In the genomic region with DNA sequence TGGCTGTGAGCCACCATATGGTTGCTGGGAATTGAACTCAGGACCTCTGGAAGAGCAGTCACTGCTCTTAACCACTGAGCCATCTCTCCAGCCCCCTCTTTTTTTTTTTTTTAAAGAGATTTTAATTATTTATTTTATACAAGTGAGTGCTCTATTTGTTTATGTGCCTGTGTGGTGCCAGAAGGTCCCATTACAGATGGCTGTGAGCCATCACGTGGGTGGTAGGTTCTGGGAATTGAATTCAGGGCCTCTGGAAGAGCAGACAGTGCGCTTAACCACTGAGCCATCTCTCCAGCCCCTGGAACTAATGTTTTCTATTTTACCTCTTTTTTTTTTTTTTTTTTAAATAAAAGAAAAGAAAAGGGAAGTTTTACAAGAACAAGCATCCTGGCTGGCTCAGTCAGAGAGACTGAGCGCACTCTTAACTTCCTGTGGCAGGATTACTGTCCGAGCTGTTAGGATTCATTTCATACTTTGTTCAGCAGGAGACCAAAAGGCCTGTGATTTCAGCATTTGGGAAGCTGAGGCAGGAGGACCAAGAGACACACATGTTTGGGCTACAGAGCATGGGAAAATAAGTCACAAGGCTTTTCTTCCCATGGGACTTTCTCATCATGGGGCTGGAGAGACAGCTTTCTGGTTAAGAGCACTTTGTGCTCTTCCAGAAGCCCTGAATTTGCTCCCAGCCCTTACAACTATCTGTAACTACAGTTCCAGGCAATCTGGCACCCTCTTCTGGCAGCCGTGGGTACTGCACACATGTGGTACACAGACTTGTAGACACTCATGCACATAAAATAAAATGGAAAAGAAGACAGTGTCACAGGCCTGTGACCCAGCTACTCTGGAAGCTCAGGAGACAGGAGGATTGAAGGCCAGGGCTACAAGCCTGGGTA, we compare ENCODE assay signal across 9 mouse cellular contexts. TPM values are rescaled to one million over a fixed set of nuclear protein-coding genes. Genes with fewer than 3 reads are reported as not detected.
DNase-seq lines count a peak whose midpoint lies in the region; ATAC-seq and TF ChIP-seq lines count a peak whose summit lies in the region.
"Had no signal": no experiment of that assay in that cellular context is flagged by ENCODE, and none has a peak within 500 bp of the region (broad histone marks: within the 10 kb centered on the region; RNA-seq: fewer than 3 reads in every experiment).

No protein-coding gene starts in this region.

- H3K4me2 ChIP-seq in kidney, embryonic 15.5 days = no peak overlapping the region
- H3K4me2 ChIP-seq in liver, embryonic 14.5 days (ENCODE audit: low read depth) = no peak overlapping the region

- TF ChIP-seq CTCF in E14TG2a.4 (conservative IDR thresholded peaks at IDR 0.05; ENCODE audit: low read length) = peak; percentile 95
- TF ChIP-seq CTCF in liver, embryonic 14.5 days (IDR thresholded peaks at IDR 0.05; ENCODE audit: low read depth) = peak; percentile 77

- H3K9me3 ChIP-seq in kidney, embryonic 15.5 days (replicated peaks) = no peaks in the 10 kb centered on the region; the same call in 1 of the 2 replicates
- H3K9me3 ChIP-seq in E14TG2a.4 (ENCODE audit: low read length) = no peaks in the 10 kb centered on the region
- H3K9me3 ChIP-seq in liver, embryonic 14.5 days (ENCODE audit: control insufficient read depth, low read length) = peaks cover 4% of the 10 kb centered on the region
- H3K9me3 ChIP-seq in forebrain, embryonic 10.5 days = peaks cover 5% of the 10 kb centered on the region; the same call in 1 of the 2 replicates

- no peak overlapping the region for H3K4me3 ChIP-seq in kidney, embryonic 15.5 days (replicated peaks)
- H3K4me3 ChIP-seq in E14TG2a.4 (replicated peaks; ENCODE audit: low read length) = 0 out of 2 replicates have a peak overlapping the region, but pooled peaks have one; percentile 10
- no peak overlapping the region for H3K4me3 ChIP-seq in liver, embryonic 14.5 days (ENCODE audit: insufficient read depth in 1 of 2, low read depth in 2 of 2, low read length in 2 of 2)
- H3K4me3 ChIP-seq in forebrain, embryonic 10.5 days = no peak overlapping the region

- no peak for ATAC-seq in kidney, embryonic 15.5 days (replicated peaks; ENCODE audit: low FRiP score)
- no peak for ATAC-seq in liver, embryonic 14.5 days (ENCODE audit: insufficient read depth)

- H3K9ac ChIP-seq in kidney, embryonic 15.5 days = no peak overlapping the region
- no peak overlapping the region for H3K9ac ChIP-seq in liver, embryonic 14.5 days (replicated peaks)

- H3K36me3 ChIP-seq in kidney, embryonic 15.5 days = no peaks in the 10 kb centered on the region
- H3K36me3 ChIP-seq in E14TG2a.4 (ENCODE audit: insufficient read depth, low read length) = no peaks in the 10 kb centered on the region
- no peaks in the 10 kb centered on the region for H3K36me3 ChIP-seq in liver, embryonic 14.5 days (replicated peaks; ENCODE audit: control insufficient read depth, insufficient read depth, low read depth)
- H3K36me3 ChIP-seq in forebrain, embryonic 10.5 days (replicated peaks) = no peaks in the 10 kb centered on the region

- no peak overlapping the region for H3K27ac ChIP-seq in kidney, embryonic 15.5 days
- no peak overlapping the region for H3K27ac ChIP-seq in liver, embryonic 14.5 days
- H3K27ac ChIP-seq in forebrain, embryonic 10.5 days = no peak overlapping the region

- 89% methylated on average over 5 of the region's 5 CpGs for WGBS in kidney, embryonic 15.5 days
- 71% methylated on average over 5 of the region's 5 CpGs for WGBS in liver, embryonic 14.5 days (ENCODE audit: insufficient replicate concordance)
- WGBS in forebrain, embryonic 10.5 days = 93% methylated on average over 5 of the region's 5 CpGs

- H3K27me3 ChIP-seq in kidney, embryonic 15.5 days = no peaks in the 10 kb centered on the region
- no peaks in the 10 kb centered on the region for H3K27me3 ChIP-seq in E14TG2a.4 (ENCODE audit: insufficient read depth, low read length)
- H3K27me3 ChIP-seq in liver, embryonic 14.5 days (ENCODE audit: control insufficient read depth, insufficient read depth, low read length) = no peaks in the 10 kb centered on the region
- no peaks in the 10 kb centered on the region for H3K27me3 ChIP-seq in forebrain, embryonic 10.5 days (ENCODE audit: poor library complexity, severe bottlenecking)

- TF ChIP-seq EP300 in liver, embryonic 14.5 days (IDR thresholded peaks at IDR 0.05; ENCODE audit: low read depth) = no peak

- peaks cover 41% of the 10 kb centered on the region for H3K4me1 ChIP-seq in kidney, embryonic 15.5 days
- peaks cover 41% of the 10 kb centered on the region for H3K4me1 ChIP-seq in E14TG2a.4 (replicated peaks; ENCODE audit: low read depth, low read length)
- H3K4me1 ChIP-seq in liver, embryonic 14.5 days (replicated peaks; ENCODE audit: control insufficient read depth in 2 of 2, insufficient read depth in 2 of 2, low read length in 1 of 2) = peaks cover 13 to 33% of the 10 kb centered on the region in 2 experiments
- H3K4me1 ChIP-seq in forebrain, embryonic 10.5 days = peaks cover 26% of the 10 kb centered on the region

- DNase-seq in adrenal gland, postnatal 14 days = peak; percentile 59
- no peak for DNase-seq in adrenal gland, postnatal 4 days (ENCODE audit: low spot score in 2 of 2)
- DNase-seq in kidney, postnatal 25 days = peak; percentile 55 to 59
- peak in 1 of 3 experiments; percentile 46 for DNase-seq in liver, embryonic 14.5 days (ENCODE audit: low read depth in 3 of 3, low spot score in 3 of 3)
- no peak for DNase-seq in frontal cortex, postnatal 36 days (ENCODE audit: low spot score in 2 of 2)
- DNase-seq in forebrain, embryonic 10.5 days (ENCODE audit: extremely low spot score, low spot score) = no peak
- DNase-seq: cerebellum, adult 9-10 months had no signal

RNA-seq across cellular contexts. Expression of a gene that starts 9.7 kb away (rescaled TPM):
- 121 and 127 TPM in 2 replicates for total RNA-seq in adrenal gland, postnatal 14 days (2021)
- 100 to 1,000 TPM; 126 to 136 TPM for total RNA-seq in adrenal gland, postnatal 4 days (2021)
- 82.1 and 101 TPM in 2 replicates for polyA plus RNA-seq in kidney, embryonic 15.5 days (2015; fragmentation: Nextera tagmentation; extraction: Ambion mirVana)
- 46.2 and 57.4 TPM in 2 replicates for polyA plus RNA-seq in liver, embryonic 14.5 days (2012; rRNA removed)
- polyA plus RNA-seq in liver, embryonic 14.5 days (2014; fragmentation: Nextera tagmentation; extraction: Ambion mirVana) = 74.5 and 87.6 TPM in 2 replicates
- 71.0 and 73.6 TPM in 2 replicates for polyA plus RNA-seq in forebrain, embryonic 10.5 days (2016; fragmentation: Nextera tagmentation; extraction: Ambion mirVana)

RNA-seq across cellular contexts. Expression of a gene that starts 18.7 kb away (rescaled TPM):
- 0.74 and 4.0 TPM in 2 replicates for total RNA-seq in adrenal gland, postnatal 14 days (2021)
- 1 to 10 TPM; 1.1 to 2.4 TPM for total RNA-seq in adrenal gland, postnatal 4 days (2021)
- polyA plus RNA-seq in kidney, embryonic 15.5 days (2015; fragmentation: Nextera tagmentation; extraction: Ambion mirVana) = 1.3 and 1.5 TPM in 2 replicates
- 18.7 and 19.6 TPM in 2 replicates for polyA plus RNA-seq in liver, embryonic 14.5 days (2012; rRNA removed)
- polyA plus RNA-seq in liver, embryonic 14.5 days (2014; fragmentation: Nextera tagmentation; extraction: Ambion mirVana) = 14.9 and 16.8 TPM in 2 replicates
- polyA plus RNA-seq in forebrain, embryonic 10.5 days (2016; fragmentation: Nextera tagmentation; extraction: Ambion mirVana) = 3.7 and 3.8 TPM in 2 replicates

RNA-seq across cellular contexts. Expression of a gene that starts 30.5 kb away (rescaled TPM):
- 19.9 and 23.6 TPM in 2 replicates for total RNA-seq in adrenal gland, postnatal 14 days (2021)
- 10 to 100 TPM; 21.3 to 23.9 TPM for total RNA-seq in adrenal gland, postnatal 4 days (2021)
- polyA plus RNA-seq in kidney, embryonic 15.5 days (2015; fragmentation: Nextera tagmentation; extraction: Ambion mirVana) = 21.4 and 24.6 TPM in 2 replicates
- 1.8 and 2.0 TPM in 2 replicates for polyA plus RNA-seq in liver, embryonic 14.5 days (2012; rRNA removed)
- 2.2 and 3.2 TPM in 2 replicates for polyA plus RNA-seq in liver, embryonic 14.5 days (2014; fragmentation: Nextera tagmentation; extraction: Ambion mirVana)
- 2.1 and 2.4 TPM in 2 replicates for polyA plus RNA-seq in forebrain, embryonic 10.5 days (2016; fragmentation: Nextera tagmentation; extraction: Ambion mirVana)

RNA-seq across cellular contexts. Expression of a gene that starts 34.5 kb away (rescaled TPM):
- 8.6 and 10.2 TPM in 2 replicates for total RNA-seq in adrenal gland, postnatal 14 days (2021)
- total RNA-seq in adrenal gland, postnatal 4 days (2021) = 1 to 10 TPM; 8.2 to 8.5 TPM
- polyA plus RNA-seq in kidney, embryonic 15.5 days (2015; fragmentation: Nextera tagmentation; extraction: Ambion mirVana) = 4.5 and 5.4 TPM in 2 replicates
- polyA plus RNA-seq in liver, embryonic 14.5 days (2012; rRNA removed) = 1.4 and 1.5 TPM in 2 replicates
- 0.83 and 0.97 TPM in 2 replicates for polyA plus RNA-seq in liver, embryonic 14.5 days (2014; fragmentation: Nextera tagmentation; extraction: Ambion mirVana)
- 1.7 TPM in 2 replicates for polyA plus RNA-seq in forebrain, embryonic 10.5 days (2016; fragmentation: Nextera tagmentation; extraction: Ambion mirVana)

RNA-seq across cellular contexts. Expression of a gene that starts 42.2 kb away (rescaled TPM):
- 90.7 and 95.0 TPM in 2 replicates for total RNA-seq in adrenal gland, postnatal 14 days (2021)
- total RNA-seq in adrenal gland, postnatal 4 days (2021) = 10 to 100 TPM; 75.4 to 81.6 TPM
- 102 and 112 TPM in 2 replicates for polyA plus RNA-seq in kidney, embryonic 15.5 days (2015; fragmentation: Nextera tagmentation; extraction: Ambion mirVana)
- polyA plus RNA-seq in liver, embryonic 14.5 days (2012; rRNA removed) = 17.5 and 24.8 TPM in 2 replicates
- 39.5 and 49.2 TPM in 2 replicates for polyA plus RNA-seq in liver, embryonic 14.5 days (2014; fragmentation: Nextera tagmentation; extraction: Ambion mirVana)
- 112 and 114 TPM in 2 replicates for polyA plus RNA-seq in forebrain, embryonic 10.5 days (2016; fragmentation: Nextera tagmentation; extraction: Ambion mirVana)

Comparison
In these comparisons a context has a peak if more than half of its experiments do, and no peak if none do; other contexts are left out.
1. DNase-seq: peak in adrenal gland, postnatal 14 days (single experiment) and kidney, postnatal 25 days (2 of 2); none in adrenal gland, postnatal 4 days (0 of 2), frontal cortex, postnatal 36 days (0 of 2) and forebrain, embryonic 10.5 days (single experiment).